Mouse (Mus musculus): ENCODE results near the gene Mmel1. TPM values are rescaled to one million over a fixed set of nuclear protein-coding genes. Genes with fewer than 3 reads are reported as not detected.

Gene Mmel1
- polyA plus RNA-seq, 1 experiment = 0.52 TPM

DNA sequence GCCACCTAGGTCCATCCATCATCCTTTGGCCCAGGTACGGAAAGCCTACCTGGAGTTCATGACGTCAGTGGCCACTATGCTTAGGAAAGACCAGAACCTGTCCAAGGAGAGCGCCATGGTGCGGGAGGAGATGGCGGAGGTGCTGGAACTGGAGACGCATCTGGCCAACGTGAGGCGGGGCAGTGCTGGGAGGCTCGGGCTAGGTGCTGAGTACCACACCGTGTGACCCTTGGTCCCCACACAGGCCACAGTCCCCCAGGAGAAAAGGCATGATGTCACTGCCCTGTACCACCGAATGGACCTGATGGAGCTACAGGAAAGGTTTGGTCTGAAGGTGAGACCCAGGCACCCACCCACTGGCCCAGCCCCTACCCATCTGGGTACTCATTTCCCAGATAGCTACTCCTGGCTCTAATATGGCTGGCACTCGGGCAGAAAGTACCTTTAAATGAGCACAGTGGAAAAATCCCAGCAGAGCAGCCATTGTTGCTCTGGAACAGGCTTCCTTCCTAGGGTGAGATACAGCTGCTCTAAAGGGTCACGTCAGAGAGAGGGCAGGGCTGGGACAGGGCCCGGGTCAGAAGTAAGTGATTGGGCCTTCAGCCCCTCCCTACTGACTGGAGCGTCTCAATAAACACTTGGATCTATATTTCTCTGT, 18.3 kb downstream of the Mmel1 start:
- H3K36me3 ChIP-seq (ENCODE audit: control insufficient read depth, insufficient read depth) = no peaks in the 10 kb centered on the region
- H3K4me3 ChIP-seq = no peak overlapping the region
- H3K79me2 ChIP-seq (ENCODE audit: control insufficient read depth, insufficient read depth) = no peaks in the 10 kb centered on the region
- H3K27me3 ChIP-seq (ENCODE audit: control insufficient read depth, insufficient read depth, insufficient read length) = peaks cover 48% of the 10 kb centered on the region
- no peak overlapping the region for H3ac ChIP-seq (ENCODE audit: control insufficient read depth, insufficient read length)
- H3K4me2 ChIP-seq (ENCODE audit: low read depth) = no peak overlapping the region
- TF ChIP-seq E2F4 (IDR thresholded peaks at IDR 0.05; ENCODE audit: insufficient read depth) = no peak
- TF ChIP-seq SRF (IDR thresholded peaks at IDR 0.05; ENCODE audit: control insufficient read depth, insufficient read length, low read depth) = no peak
- TF ChIP-seq MYOG (IDR thresholded peaks at IDR 0.05; ENCODE audit: control insufficient read depth in 1 of 3, insufficient read depth in 1 of 3, insufficient read length in 2 of 3, low read depth in 2 of 3) = no peak
- no peak for TF ChIP-seq POLR2AphosphoS2 (IDR thresholded peaks at IDR 0.05; ENCODE audit: insufficient read length, low read depth)
- no peak for TF ChIP-seq MAX (IDR thresholded peaks at IDR 0.05; ENCODE audit: low read depth)
- TF ChIP-seq POLR2A (IDR thresholded peaks at IDR 0.05; ENCODE audit: insufficient read length, low read depth) = no peak

DNA sequence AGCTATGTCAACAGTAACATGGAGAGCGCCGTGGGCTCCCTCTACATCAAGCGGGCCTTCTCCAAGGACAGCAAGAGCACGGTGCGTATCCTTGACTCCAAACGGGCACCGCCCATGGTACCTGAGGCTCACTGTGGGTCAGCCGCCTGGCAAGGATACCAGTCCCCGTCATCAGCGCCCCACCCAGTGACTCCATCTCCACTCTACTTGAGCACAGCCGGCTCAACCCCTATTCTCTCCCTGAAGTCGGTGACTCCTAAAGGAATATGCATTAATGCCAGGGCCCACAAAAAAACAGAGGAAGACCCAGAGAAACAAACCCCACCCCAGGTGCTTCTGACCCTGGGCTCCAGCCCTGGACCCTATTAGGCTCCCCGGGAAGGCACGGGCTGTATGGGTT, 21.5 kb downstream of the Mmel1 start:
- Histone ChIP-seq H3K79me2 (ENCODE audit: control insufficient read depth, insufficient read depth) (no peaks in the 10 kb centered on the region), H3K4me2 (ENCODE audit: low read depth) (no peak overlapping the region), H3K36me3 (ENCODE audit: control insufficient read depth, insufficient read depth) (no peaks in the 10 kb centered on the region), H3ac (ENCODE audit: control insufficient read depth, insufficient read length) (no peak overlapping the region), H3K4me3 (no peak overlapping the region), H3K27me3 (ENCODE audit: control insufficient read depth, insufficient read depth, insufficient read length) (peaks cover 67% of the 10 kb centered on the region)
- TF ChIP-seq TCF12 (IDR thresholded peaks at IDR 0.05; ENCODE audit: insufficient read depth, poor library complexity, severe bottlenecking) = no peak
- no peak for TF ChIP-seq E2F4 (IDR thresholded peaks at IDR 0.05; ENCODE audit: insufficient read depth)
- TF ChIP-seq USF1 (IDR thresholded peaks at IDR 0.05; ENCODE audit: low read depth) = no peak
- TF ChIP-seq MYOG (IDR thresholded peaks at IDR 0.05; ENCODE audit: control insufficient read depth in 1 of 3, insufficient read depth in 1 of 3, insufficient read length in 2 of 3, low read depth in 2 of 3) = no peak
- TF ChIP-seq REST (IDR thresholded peaks at IDR 0.05; ENCODE audit: insufficient read depth, insufficient read length) = no peak
- TF ChIP-seq POLR2AphosphoS2 (IDR thresholded peaks at IDR 0.05; ENCODE audit: insufficient read length, low read depth) = no peak
- no peak for TF ChIP-seq CEBPB (IDR thresholded peaks at IDR 0.05; ENCODE audit: insufficient read depth, poor library complexity, severe bottlenecking)
- no peak for TF ChIP-seq MAX (IDR thresholded peaks at IDR 0.05; ENCODE audit: low read depth)

DNA sequence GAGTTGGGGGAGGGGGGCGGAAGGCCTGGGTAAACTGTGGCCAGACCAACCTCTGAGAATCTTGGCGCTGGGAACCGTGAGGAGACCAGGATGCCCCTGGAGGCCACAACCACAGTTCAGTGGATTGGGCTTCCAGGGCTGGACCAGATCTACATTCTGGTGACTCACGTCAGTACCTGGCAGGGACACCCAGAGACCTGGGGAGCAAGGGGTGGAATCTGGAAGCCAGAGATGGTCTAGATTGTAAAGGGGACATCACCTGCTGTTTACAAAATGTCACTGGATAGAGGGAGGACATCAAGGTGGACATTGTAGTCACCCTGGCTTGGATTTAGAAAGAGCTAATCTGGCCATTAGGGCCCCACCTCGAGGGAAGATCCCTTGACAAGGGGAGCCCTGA, 26.2 kb downstream of the Mmel1 start:
- H3K4me3 ChIP-seq = no peak overlapping the region
- no peaks in the 10 kb centered on the region for H3K36me3 ChIP-seq (ENCODE audit: control insufficient read depth, insufficient read depth)
- TF ChIP-seq MYOD1 (IDR thresholded peaks at IDR 0.05; ENCODE audit: control insufficient read depth in 1 of 3, insufficient read length in 2 of 3, low read depth in 2 of 3) (no peak), MAX (IDR thresholded peaks at IDR 0.05; ENCODE audit: low read depth) (no peak), USF1 (IDR thresholded peaks at IDR 0.05; ENCODE audit: low read depth) (no peak), CEBPB (IDR thresholded peaks at IDR 0.05; ENCODE audit: insufficient read depth, poor library complexity, severe bottlenecking) (no peak), E2F4 (IDR thresholded peaks at IDR 0.05; ENCODE audit: insufficient read depth) (no peak), REST (IDR thresholded peaks at IDR 0.05; ENCODE audit: insufficient read depth, insufficient read length) (no peak), MYOG (IDR thresholded peaks at IDR 0.05; ENCODE audit: control insufficient read depth in 1 of 3, insufficient read depth in 1 of 3, insufficient read length in 2 of 3, low read depth in 2 of 3) (no peak), TCF3 (IDR thresholded peaks at IDR 0.05; ENCODE audit: insufficient read length, low read depth) (no peak)
- H3ac ChIP-seq (ENCODE audit: control insufficient read depth, insufficient read length) = no peak overlapping the region
- H3K27me3 ChIP-seq (ENCODE audit: control insufficient read depth, insufficient read depth, insufficient read length) = peaks cover 85% of the 10 kb centered on the region
- no peak overlapping the region for H3K4me2 ChIP-seq (ENCODE audit: low read depth)
- H3K79me2 ChIP-seq (ENCODE audit: control insufficient read depth, insufficient read depth) = no peaks in the 10 kb centered on the region

DNA sequence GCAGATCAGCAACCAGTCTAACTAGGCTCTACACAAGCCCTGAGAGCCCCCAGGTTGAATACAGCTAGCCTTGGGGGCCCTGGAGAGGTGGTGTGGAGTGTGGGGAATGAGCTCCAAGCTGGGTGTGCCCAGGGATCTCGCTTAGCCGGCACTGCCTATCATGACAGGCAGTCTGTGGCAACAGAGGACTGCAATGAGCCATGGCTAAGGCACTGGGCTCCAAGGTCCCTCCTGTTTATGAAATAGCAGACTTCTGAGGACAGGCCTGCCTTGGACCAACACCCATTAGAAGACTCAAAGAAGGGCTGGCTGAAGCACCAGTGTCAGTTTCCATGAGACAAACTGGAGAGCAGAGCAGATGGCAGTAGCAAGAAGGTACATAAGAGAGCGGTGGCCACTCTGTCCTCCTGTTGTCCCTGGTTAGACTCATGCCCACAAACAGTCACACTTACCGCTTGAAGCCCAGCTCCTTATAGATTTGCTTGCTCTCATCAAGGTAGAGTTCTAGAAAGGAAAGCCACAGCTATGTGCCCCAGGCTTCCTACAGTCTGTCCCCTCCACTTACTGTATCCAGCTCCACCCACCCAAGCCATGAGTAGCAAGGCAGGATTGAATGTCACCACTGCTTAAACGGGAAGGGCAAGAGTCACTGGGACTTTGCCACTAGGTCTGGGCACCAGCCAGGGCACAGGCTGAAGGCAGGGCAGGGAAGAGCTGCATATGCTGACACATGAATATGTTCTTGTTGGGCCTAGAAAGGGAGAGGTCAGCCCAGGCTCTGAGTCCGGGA, 28.5 kb downstream of the Mmel1 start:
- TF ChIP-seq MAX (IDR thresholded peaks at IDR 0.05; ENCODE audit: low read depth) (no peak), SRF (IDR thresholded peaks at IDR 0.05; ENCODE audit: control insufficient read depth, insufficient read length, low read depth) (no peak), POLR2A (IDR thresholded peaks at IDR 0.05; ENCODE audit: insufficient read length, low read depth) (no peak), CEBPB (IDR thresholded peaks at IDR 0.05; ENCODE audit: insufficient read depth, poor library complexity, severe bottlenecking) (no peak), TCF3 (IDR thresholded peaks at IDR 0.05; ENCODE audit: insufficient read length, low read depth) (no peak), REST (IDR thresholded peaks at IDR 0.05; ENCODE audit: insufficient read depth, insufficient read length) (no peak), USF1 (IDR thresholded peaks at IDR 0.05; ENCODE audit: low read depth) (no peak), POLR2AphosphoS2 (IDR thresholded peaks at IDR 0.05; ENCODE audit: insufficient read length, low read depth) (no peak), MYOG (IDR thresholded peaks at IDR 0.05; ENCODE audit: control insufficient read depth in 1 of 3, insufficient read depth in 1 of 3, insufficient read length in 2 of 3, low read depth in 2 of 3) (no peak), MYOD1 (IDR thresholded peaks at IDR 0.05; ENCODE audit: control insufficient read depth in 1 of 3, insufficient read length in 2 of 3, low read depth in 2 of 3) (no peak), E2F4 (IDR thresholded peaks at IDR 0.05; ENCODE audit: insufficient read depth) (no peak), TCF12 (IDR thresholded peaks at IDR 0.05; ENCODE audit: insufficient read depth, poor library complexity, severe bottlenecking) (no peak)
- H3K27me3 ChIP-seq (ENCODE audit: control insufficient read depth, insufficient read depth, insufficient read length) = peaks cover 72% of the 10 kb centered on the region
- no peaks in the 10 kb centered on the region for H3K79me2 ChIP-seq (ENCODE audit: control insufficient read depth, insufficient read depth)
- no peaks in the 10 kb centered on the region for H3K36me3 ChIP-seq (ENCODE audit: control insufficient read depth, insufficient read depth)
- H3K4me3 ChIP-seq = no peak overlapping the region
- H3K4me2 ChIP-seq (ENCODE audit: low read depth) = no peak overlapping the region
- H3ac ChIP-seq (ENCODE audit: control insufficient read depth, insufficient read length) = no peak overlapping the region
